Mouse (Mus musculus): ENCODE data around the gene Etl4. TPM values are rescaled to one million over a fixed set of nuclear protein-coding genes. Genes with fewer than 3 reads are reported as not detected.

The Etl4 gene
- polyA plus RNA-seq, 1 experiment from 2014 or later: 16.1 TPM

GRCm38 (mm10) chr2:20639721-20640120, 730.1 kb downstream of the Etl4 start:
- Histone ChIP-seq H3K36me3 (ENCODE audit: control insufficient read depth, insufficient read depth) (no peaks in the 10 kb centered on the region), H3K27me3 (replicated peaks; ENCODE audit: control insufficient read depth, insufficient read depth, low read length) (no peaks in the 10 kb centered on the region), H3K4me3 (ENCODE audit: low read depth, low read length) (no peak overlapping the region), H3K4me1 (replicated peaks; ENCODE audit: control insufficient read depth, insufficient read depth, low read length) (peaks cover 3% of the 10 kb centered on the region; the same call in 1 of the 2 replicates), H3K9ac (ENCODE audit: low read depth, low read length) (no peak overlapping the region), H3K27ac (ENCODE audit: low read depth, low read length) (no peak overlapping the region), H3K9me3 (ENCODE audit: control insufficient read depth) (no peaks in the 10 kb centered on the region), H3K4me2 (replicated peaks; ENCODE audit: low read depth) (no peak overlapping the region)
- no peak for ATAC-seq
- WGBS: 81% methylated on average over 2 of the region's 2 CpGs
- TF ChIP-seq CTCF (IDR thresholded peaks at IDR 0.05; ENCODE audit: low read depth): no peak

GRCm38 (mm10) chr2:20642818-20643217, 733.2 kb downstream of the Etl4 start:
- 54% methylated on average over 9 of the region's 9 CpGs for WGBS
- Histone ChIP-seq H3K4me2 (replicated peaks; ENCODE audit: low read depth) (no peak overlapping the region), H3K9me3 (ENCODE audit: control insufficient read depth) (no peaks in the 10 kb centered on the region), H3K4me1 (replicated peaks; ENCODE audit: control insufficient read depth, insufficient read depth, low read length) (peaks cover 3% of the 10 kb centered on the region; the same call in 1 of the 2 replicates), H3K36me3 (ENCODE audit: control insufficient read depth, insufficient read depth) (no peaks in the 10 kb centered on the region), H3K9ac (ENCODE audit: low read depth, low read length) (no peak overlapping the region), H3K27ac (ENCODE audit: low read depth, low read length) (no peak overlapping the region), H3K4me3 (ENCODE audit: low read depth, low read length) (no peak overlapping the region), H3K27me3 (replicated peaks; ENCODE audit: control insufficient read depth, insufficient read depth, low read length) (no peaks in the 10 kb centered on the region)
- ATAC-seq: no peak
- TF ChIP-seq CTCF (IDR thresholded peaks at IDR 0.05; ENCODE audit: low read depth): no peak

GRCm38 (mm10) chr2:20649817-20650216, 740.2 kb downstream of the Etl4 start:
- Histone ChIP-seq H3K36me3 (ENCODE audit: control insufficient read depth, insufficient read depth) (no peaks in the 10 kb centered on the region), H3K9me3 (ENCODE audit: control insufficient read depth) (no peaks in the 10 kb centered on the region), H3K4me2 (replicated peaks; ENCODE audit: low read depth) (no peak overlapping the region), H3K27ac (ENCODE audit: low read depth, low read length) (no peak overlapping the region), H3K9ac (ENCODE audit: low read depth, low read length) (no peak overlapping the region), H3K4me3 (ENCODE audit: low read depth, low read length) (no peak overlapping the region), H3K27me3 (replicated peaks; ENCODE audit: control insufficient read depth, insufficient read depth, low read length) (no peaks in the 10 kb centered on the region), H3K4me1 (replicated peaks; ENCODE audit: control insufficient read depth, insufficient read depth, low read length) (no peaks in the 10 kb centered on the region)
- ATAC-seq: peak; percentile 51
- WGBS: 14% methylated on average over 4 of the region's 4 CpGs
- no peak for TF ChIP-seq CTCF (IDR thresholded peaks at IDR 0.05; ENCODE audit: low read depth)

- H3K36me3 ChIP-seq (ENCODE audit: control insufficient read depth, insufficient read depth): no peaks in the 10 kb centered on the region
- ATAC-seq: no peak
- no peak for TF ChIP-seq CTCF (IDR thresholded peaks at IDR 0.05; ENCODE audit: low read depth)
- no peak overlapping the region for H3K27ac ChIP-seq (ENCODE audit: low read depth, low read length)
- H3K9me3 ChIP-seq (ENCODE audit: control insufficient read depth): no peaks in the 10 kb centered on the region
- H3K4me1 ChIP-seq (replicated peaks; ENCODE audit: control insufficient read depth, insufficient read depth, low read length): no peaks in the 10 kb centered on the region
- H3K4me3 ChIP-seq (ENCODE audit: low read depth, low read length): no peak overlapping the region
- no peak overlapping the region for H3K9ac ChIP-seq (ENCODE audit: low read depth, low read length)
- H3K27me3 ChIP-seq (replicated peaks; ENCODE audit: control insufficient read depth, insufficient read depth, low read length): no peaks in the 10 kb centered on the region
- no peak overlapping the region for H3K4me2 ChIP-seq (replicated peaks; ENCODE audit: low read depth)
Observed at GRCm38 (mm10) chr2:20653116-20653515, 743.5 kb downstream of the Etl4 start.

GRCm38 (mm10) chr2:20654058-20654457, 744.5 kb downstream of the Etl4 start:
- no peak for TF ChIP-seq CTCF (IDR thresholded peaks at IDR 0.05; ENCODE audit: low read depth)
- 67% methylated on average over 8 of the region's 8 CpGs for WGBS
- ATAC-seq: no peak
- Histone ChIP-seq H3K27me3 (replicated peaks; ENCODE audit: control insufficient read depth, insufficient read depth, low read length) (no peaks in the 10 kb centered on the region), H3K4me1 (replicated peaks; ENCODE audit: control insufficient read depth, insufficient read depth, low read length) (no peaks in the 10 kb centered on the region), H3K9ac (ENCODE audit: low read depth, low read length) (no peak overlapping the region), H3K4me3 (ENCODE audit: low read depth, low read length) (no peak overlapping the region), H3K36me3 (ENCODE audit: control insufficient read depth, insufficient read depth) (no peaks in the 10 kb centered on the region), H3K27ac (ENCODE audit: low read depth, low read length) (no peak overlapping the region), H3K4me2 (replicated peaks; ENCODE audit: low read depth) (no peak overlapping the region), H3K9me3 (ENCODE audit: control insufficient read depth) (no peaks in the 10 kb centered on the region)

- Histone ChIP-seq H3K4me3 (ENCODE audit: low read depth, low read length) (no peak overlapping the region), H3K36me3 (ENCODE audit: control insufficient read depth, insufficient read depth) (no peaks in the 10 kb centered on the region), H3K4me1 (replicated peaks; ENCODE audit: control insufficient read depth, insufficient read depth, low read length) (no peaks in the 10 kb centered on the region), H3K27me3 (replicated peaks; ENCODE audit: control insufficient read depth, insufficient read depth, low read length) (no peaks in the 10 kb centered on the region), H3K9ac (ENCODE audit: low read depth, low read length) (no peak overlapping the region), H3K27ac (ENCODE audit: low read depth, low read length) (no peak overlapping the region), H3K9me3 (ENCODE audit: control insufficient read depth) (no peaks in the 10 kb centered on the region), H3K4me2 (replicated peaks; ENCODE audit: low read depth) (no peak overlapping the region)
- no peak for TF ChIP-seq CTCF (IDR thresholded peaks at IDR 0.05; ENCODE audit: low read depth)
- no peak for ATAC-seq
- 64% methylated on average over 9 of the region's 9 CpGs for WGBS
Observed at GRCm38 (mm10) chr2:20654598-20655340, 745.2 kb downstream of the Etl4 start.

- Histone ChIP-seq H3K9me3 (ENCODE audit: control insufficient read depth) (no peaks in the 10 kb centered on the region), H3K27me3 (replicated peaks; ENCODE audit: control insufficient read depth, insufficient read depth, low read length) (no peaks in the 10 kb centered on the region), H3K9ac (ENCODE audit: low read depth, low read length) (no peak overlapping the region), H3K4me2 (replicated peaks; ENCODE audit: low read depth) (no peak overlapping the region), H3K4me3 (ENCODE audit: low read depth, low read length) (no peak overlapping the region), H3K27ac (ENCODE audit: low read depth, low read length) (no peak overlapping the region), H3K4me1 (replicated peaks; ENCODE audit: control insufficient read depth, insufficient read depth, low read length) (no peaks in the 10 kb centered on the region), H3K36me3 (ENCODE audit: control insufficient read depth, insufficient read depth) (no peaks in the 10 kb centered on the region)
- no peak for TF ChIP-seq CTCF (IDR thresholded peaks at IDR 0.05; ENCODE audit: low read depth)
- ATAC-seq: no peak
- 51% methylated on average over 2 of the region's 2 CpGs for WGBS
Observed at GRCm38 (mm10) chr2:20655341-20655612, 745.7 kb downstream of the Etl4 start.
